Mouse (Mus musculus) heart, adult 2 months (tissue): ENCODE results near the gene Celf2. TPM values are rescaled to one million over a fixed set of nuclear protein-coding genes. Genes with fewer than 3 reads are reported as not detected.
A peak's percentile ranks its signal among the peaks of the same experiment; 100 is the strongest.

Experiments
- DNase-seq, 2 experiments: peaks; one replicate each; pipeline ENCODE4 v3.0.0; 2021
- H3K27ac ChIP-seq: fragments of 200-600 bp; 2 replicates; pipeline ENCODE4 v1.8.1; 2022
- H3K27me3 ChIP-seq: fragments of 200-500 bp; 2 replicates; pipeline ENCODE4 v1.6.1; 2012; ENCODE audit warnings: mild to moderate bottlenecking, low read length, inconsistent platforms, mixed read lengths; ENCODE audit not compliant: control insufficient read depth, insufficient read depth
- H3K36me3 ChIP-seq: fragments of 200-500 bp; 2 replicates; pipeline ENCODE4 v1.6.1; 2012; ENCODE audit warnings: low read length, inconsistent platforms; ENCODE audit not compliant: control insufficient read depth, insufficient read depth
- H3K4me1 ChIP-seq: fragments of 200-500 bp; 2 replicates; pipeline ENCODE4 v1.6.1; 2011; ENCODE audit warnings: low read length; ENCODE audit not compliant: control insufficient read depth, insufficient read depth
- H3K4me3 ChIP-seq: fragments of 200-600 bp; 2 replicates; pipeline ENCODE4 v1.8.1; 2022
- H3K79me2 ChIP-seq: fragments of 200-500 bp; replicated peaks from 2 replicates; pipeline ENCODE4 v1.6.1; 2012; ENCODE audit warnings: mild to moderate bottlenecking, inconsistent platforms, low read length, moderate library complexity, mixed read lengths; ENCODE audit not compliant: control insufficient read depth, insufficient read depth
- H3K9ac ChIP-seq: fragments of 200-500 bp; 2 replicates; pipeline ENCODE4 v1.6.1; 2012; ENCODE audit warnings: low read depth, mild to moderate bottlenecking, control low read depth, inconsistent platforms, low read length, mixed read lengths
- CTCF ChIP-seq: fragments of 200-600 bp; IDR thresholded peaks from 2 replicates; pipeline ENCODE4 v1.8.1; 2022; ENCODE audit warnings: antibody characterized with exemption, mild to moderate bottlenecking, moderate library complexity
- EP300 ChIP-seq: fragments of 200-500 bp; IDR thresholded peaks from 2 replicates; pipeline ENCODE4 v1.6.1; 2011; ENCODE audit warnings: low read depth, low read length, control low read depth; ENCODE audit not compliant: insufficient read depth
- POLR2A ChIP-seq: fragments of 200-500 bp; IDR thresholded peaks from 2 replicates; pipeline ENCODE4 v1.6.1; 2011; ENCODE audit warnings: mild to moderate bottlenecking, low read depth, low read length, control low read depth; ENCODE audit not compliant: insufficient read depth
- WGBS: fragments of 180-500 bp; shearing (Covaris S2); methylation state at CpG from one replicate; pipeline ENCODE4 v1.1.7; 2018; 5-methylcytosine and 5-hydroxymethylcytosine counted together
- intact Hi-C: fragments of 180-260 bp; cut with DNase I; formaldehyde crosslinking; loops from one replicate; pipeline ENCODE4 v1.15.1; 2025
- polyA plus RNA-seq: library from polyadenylated mRNA; depleted of rRNA; stranded (reverse); fragments of >200 nt; gene quantifications from 2 replicates; pipeline ENCODE4 v1.2.3, GENCODE M21; 2012
- total RNA-seq, 2 experiments: library from RNA; stranded (reverse); gene quantifications; 2 replicates each; pipeline ENCODE4 v1.2.3; 2021

The Celf2 gene
- total and polyA plus RNA-seq, 3 experiments, result 38.1 to 63.9 (median 56.7) TPM

GRCm38 (mm10) chr2:7344951-7345350 lies 164.4 kb downstream of the Celf2 start:
- no peaks in the 10 kb centered on the region for H3K36me3 ChIP-seq

DNA sequence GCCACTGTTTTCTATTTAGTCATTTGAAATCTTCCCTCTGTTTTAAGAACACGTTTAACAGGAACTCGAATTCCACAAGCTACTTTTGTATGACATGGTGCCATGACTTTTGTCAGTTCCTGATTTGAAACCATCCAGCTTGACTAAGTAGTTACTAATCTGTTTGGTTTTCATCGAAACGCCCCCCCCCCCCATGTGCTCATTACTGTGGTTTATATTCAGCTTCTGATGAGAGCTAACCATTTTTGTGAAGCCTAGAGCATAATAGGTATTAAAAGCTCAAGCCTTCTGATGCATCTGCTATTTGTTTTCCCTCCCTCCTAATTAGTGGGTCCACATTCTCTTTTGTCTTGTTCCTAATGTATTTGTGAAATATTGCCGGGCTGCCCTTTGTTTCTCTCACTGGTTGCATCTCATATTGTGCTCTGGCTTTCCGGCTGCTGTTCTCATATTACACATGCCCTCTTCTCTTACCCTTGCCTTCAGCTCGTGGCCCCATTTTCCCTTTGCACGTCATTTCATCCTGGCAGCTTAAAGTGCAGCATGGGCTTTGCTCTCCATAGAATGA lies 166.4 kb downstream of the Celf2 start:
- Histone ChIP-seq H3K36me3 (no peaks in the 10 kb centered on the region), H3K4me3 (no peak overlapping the region), H3K4me1 (no peaks in the 10 kb centered on the region), H3K27ac (no peak overlapping the region), H3K27me3 (no peaks in the 10 kb centered on the region), H3K79me2 (no peaks in the 10 kb centered on the region), H3K9ac (no peak overlapping the region)
- intact Hi-C loops, result no loop called here
- WGBS, result 78% methylated on average over 8 of the region's 8 CpGs
- no peak for DNase-seq
- TF ChIP-seq CTCF (no peak), POLR2A (no peak), EP300 (no peak)

More at GRCm38 (mm10) chr2:7344951-7345350, 164.4 kb downstream of the Celf2 start:
- no peak overlapping the region for H3K9ac ChIP-seq
- intact Hi-C loops, result no loop called here
- H3K27me3 ChIP-seq, result no peaks in the 10 kb centered on the region
- H3K4me3 ChIP-seq, result no peak overlapping the region
- no peak overlapping the region for H3K27ac ChIP-seq
- 84% methylated on average over 2 of the region's 2 CpGs for WGBS
- no peaks in the 10 kb centered on the region for H3K79me2 ChIP-seq
- no peak for DNase-seq
- no peaks in the 10 kb centered on the region for H3K4me1 ChIP-seq
- TF ChIP-seq POLR2A (no peak), EP300 (no peak), CTCF (no peak)

DNA sequence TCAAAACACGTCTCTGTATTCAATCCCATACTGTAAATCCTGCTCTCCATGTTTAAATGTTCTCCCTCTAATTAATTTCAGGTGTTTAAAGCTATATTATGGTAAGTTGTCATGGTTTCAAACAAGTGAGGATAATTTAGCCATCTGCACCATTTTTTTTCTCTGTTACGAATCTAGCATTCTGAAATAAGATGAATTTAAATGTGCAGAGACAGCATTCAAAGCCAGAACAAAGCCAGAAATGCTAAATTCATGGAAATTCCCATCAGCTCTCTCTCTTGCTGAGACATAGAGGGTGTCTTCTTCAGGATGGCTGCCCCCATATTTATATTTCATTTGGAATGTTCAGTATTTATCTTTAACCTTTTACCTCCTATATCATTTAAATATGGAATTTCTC lies 174.5 kb downstream of the Celf2 start:
- Histone ChIP-seq H3K79me2 (no peaks in the 10 kb centered on the region), H3K4me1 (no peaks in the 10 kb centered on the region), H3K36me3 (no peaks in the 10 kb centered on the region), H3K27ac (no peak overlapping the region), H3K27me3 (no peaks in the 10 kb centered on the region), H3K9ac (no peak overlapping the region), H3K4me3 (no peak overlapping the region)
- TF ChIP-seq EP300, result no peak
- no peak for TF ChIP-seq POLR2A
- TF ChIP-seq CTCF, result no peak
- WGBS, result 88% methylated on average over 2 of the region's 2 CpGs
- intact Hi-C loops, result no loop called here
- no peak for DNase-seq

DNA sequence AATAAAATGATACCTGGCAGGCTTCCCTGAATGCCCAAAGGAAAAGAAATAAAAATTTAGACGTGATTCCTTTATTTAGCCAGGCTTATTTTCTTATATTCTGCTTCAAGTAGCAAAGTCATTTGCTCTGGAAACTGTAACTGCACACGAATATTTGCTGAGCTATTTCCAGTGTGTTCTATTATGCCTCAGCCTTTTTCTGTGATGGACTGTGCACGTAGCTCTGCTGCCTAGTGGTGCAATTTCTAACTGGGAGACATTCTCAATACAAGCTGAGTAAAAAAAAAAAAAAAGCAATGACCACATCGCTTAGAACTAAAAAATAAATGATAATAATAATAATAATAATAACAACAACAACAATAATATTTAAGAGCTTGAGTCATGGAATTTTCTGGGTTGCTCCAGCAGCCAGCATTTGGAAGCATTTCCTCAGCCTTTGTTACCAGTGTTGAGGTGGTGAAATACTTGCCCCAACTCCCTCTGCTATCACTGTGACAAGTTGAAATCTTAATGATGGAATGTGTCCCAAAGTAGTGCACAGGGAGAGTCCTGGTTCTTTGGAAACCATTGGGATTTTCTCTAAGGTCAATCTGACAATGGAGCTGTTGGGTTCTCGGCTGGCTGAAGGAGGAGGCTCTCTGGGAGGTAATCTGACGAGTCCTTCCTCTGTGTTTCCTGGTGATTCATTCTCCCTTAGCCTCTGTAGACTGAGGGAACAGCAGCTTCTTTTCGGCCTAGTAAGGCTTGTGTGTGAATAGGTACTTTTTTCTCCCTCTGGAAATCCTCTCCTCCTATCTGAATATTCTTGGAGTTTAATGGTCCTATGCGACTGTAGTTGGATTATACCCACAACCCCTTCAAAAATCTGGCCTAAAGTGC lies 181.1 kb downstream of the Celf2 start:
- intact Hi-C loops, result no loop called here

DNA sequence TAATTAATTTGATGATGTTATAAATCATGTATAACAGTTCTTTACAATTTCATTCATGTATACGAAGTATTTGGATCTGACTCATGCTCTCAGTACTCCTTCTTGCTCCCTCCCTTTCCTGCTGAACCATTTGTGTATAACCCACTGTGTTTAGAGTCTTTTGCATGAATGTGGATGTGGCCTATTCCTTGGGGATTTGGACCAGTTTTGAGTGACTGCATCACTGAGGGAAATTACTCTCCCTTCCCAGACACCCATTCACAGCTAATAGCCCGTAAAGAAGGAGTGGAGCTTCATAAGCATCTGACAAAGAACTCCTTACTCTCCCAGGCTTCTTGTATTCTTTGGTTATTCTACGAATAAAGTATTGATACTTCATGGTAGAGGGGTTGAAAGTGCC lies 189.6 kb downstream of the Celf2 start:
- Histone ChIP-seq H3K9ac (no peak overlapping the region), H3K4me3 (no peak overlapping the region), H3K79me2 (no peaks in the 10 kb centered on the region), H3K27me3 (no peaks in the 10 kb centered on the region), H3K27ac (no peak overlapping the region), H3K4me1 (no peaks in the 10 kb centered on the region), H3K36me3 (no peaks in the 10 kb centered on the region)
- intact Hi-C loops, result no loop called here
- no peak for DNase-seq
- TF ChIP-seq CTCF, result no peak
- TF ChIP-seq EP300, result no peak
- no peak for TF ChIP-seq POLR2A
- WGBS, result 84% methylated on average over 3 of the region's 3 CpGs

More for the DNA sequence above, 181.1 kb downstream of the Celf2 start:
- no peak overlapping the region for H3K4me3 ChIP-seq
- no peaks in the 10 kb centered on the region for H3K36me3 ChIP-seq
- WGBS, result 53% methylated on average over 8 of the region's 8 CpGs
- no peak for TF ChIP-seq CTCF
- no peak overlapping the region for H3K9ac ChIP-seq
- DNase-seq, result peak; percentile 16 to 22
- no peaks in the 10 kb centered on the region for H3K4me1 ChIP-seq
- H3K79me2 ChIP-seq, result no peaks in the 10 kb centered on the region
- H3K27ac ChIP-seq, result no peak overlapping the region
- H3K27me3 ChIP-seq, result no peaks in the 10 kb centered on the region

DNA sequence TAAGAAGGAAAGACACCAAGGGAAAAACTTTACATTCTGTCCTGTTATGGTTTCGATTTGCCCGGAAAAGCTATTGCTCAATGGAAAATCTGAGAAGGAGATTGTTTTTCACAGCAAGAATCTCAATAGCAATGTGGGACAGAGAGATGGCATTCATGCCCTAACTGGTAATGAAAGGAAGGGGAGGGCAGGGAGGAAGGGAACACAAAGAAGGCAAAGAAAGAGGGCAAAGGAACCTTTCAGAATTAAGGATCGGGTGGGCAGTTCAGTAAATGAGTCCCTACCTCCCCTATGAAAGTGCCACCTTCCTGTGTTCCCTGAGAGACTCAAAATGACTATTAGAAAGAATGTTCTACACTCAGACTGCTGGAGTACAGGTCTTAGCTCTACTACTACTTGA lies 197.6 kb downstream of the Celf2 start:
- no peaks in the 10 kb centered on the region for H3K36me3 ChIP-seq
- no peak overlapping the region for H3K4me3 ChIP-seq
- TF ChIP-seq EP300 (no peak), POLR2A (no peak), CTCF (no peak)
- H3K4me1 ChIP-seq, result no peaks in the 10 kb centered on the region
- no peaks in the 10 kb centered on the region for H3K79me2 ChIP-seq
- no peaks in the 10 kb centered on the region for H3K27me3 ChIP-seq
- intact Hi-C loops, result no loop called here
- no peak overlapping the region for H3K9ac ChIP-seq
- 69% methylated on average over 3 of the region's 3 CpGs for WGBS
- DNase-seq, result no peak
- H3K27ac ChIP-seq, result no peak overlapping the region
